Mouse (Mus musculus): ENCODE results near the gene Slc16a12.

DNA sequence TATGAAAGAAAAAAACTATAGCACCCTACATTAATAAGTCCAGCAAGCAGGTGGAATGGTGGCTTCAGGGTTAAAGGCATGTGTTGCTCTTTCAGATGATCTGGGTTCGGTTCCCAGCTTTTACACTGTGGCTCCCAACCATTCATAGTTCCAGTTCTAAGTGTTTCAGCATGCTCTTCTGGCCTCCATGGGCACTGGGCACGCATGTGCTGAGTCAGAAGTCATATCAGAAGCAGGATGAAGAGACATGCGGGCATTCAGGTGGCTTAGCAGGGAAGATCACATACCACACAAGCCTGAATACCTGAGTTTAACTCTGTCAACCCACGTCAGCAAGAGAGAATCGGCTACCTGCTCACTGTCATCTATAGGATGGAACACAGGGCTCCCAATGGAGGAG, 28.1 kb downstream of the Slc16a12 start:
- TF ChIP-seq CTCF (IDR thresholded peaks at IDR 0.05; ENCODE audit: low read depth, low read length) (no peak), POLR2A (IDR thresholded peaks at IDR 0.05; ENCODE audit: insufficient read depth, low read length) (no peak), EP300 (IDR thresholded peaks at IDR 0.05; ENCODE audit: insufficient read depth, low read depth, low read length) (no peak)

Data from ES-Bruce4 (cell line).